Mouse (Mus musculus): Measurements from ENCODE around the gene 1700067P10Rik. TPM values are rescaled to one million over a fixed set of nuclear protein-coding genes. Genes with fewer than 3 reads are reported as not detected.
A peak's percentile ranks its signal among the peaks of the same experiment; 100 is the strongest.

The 1700067P10Rik gene
- total and polyA plus RNA-seq, 2 experiments, result not detected

DNA sequence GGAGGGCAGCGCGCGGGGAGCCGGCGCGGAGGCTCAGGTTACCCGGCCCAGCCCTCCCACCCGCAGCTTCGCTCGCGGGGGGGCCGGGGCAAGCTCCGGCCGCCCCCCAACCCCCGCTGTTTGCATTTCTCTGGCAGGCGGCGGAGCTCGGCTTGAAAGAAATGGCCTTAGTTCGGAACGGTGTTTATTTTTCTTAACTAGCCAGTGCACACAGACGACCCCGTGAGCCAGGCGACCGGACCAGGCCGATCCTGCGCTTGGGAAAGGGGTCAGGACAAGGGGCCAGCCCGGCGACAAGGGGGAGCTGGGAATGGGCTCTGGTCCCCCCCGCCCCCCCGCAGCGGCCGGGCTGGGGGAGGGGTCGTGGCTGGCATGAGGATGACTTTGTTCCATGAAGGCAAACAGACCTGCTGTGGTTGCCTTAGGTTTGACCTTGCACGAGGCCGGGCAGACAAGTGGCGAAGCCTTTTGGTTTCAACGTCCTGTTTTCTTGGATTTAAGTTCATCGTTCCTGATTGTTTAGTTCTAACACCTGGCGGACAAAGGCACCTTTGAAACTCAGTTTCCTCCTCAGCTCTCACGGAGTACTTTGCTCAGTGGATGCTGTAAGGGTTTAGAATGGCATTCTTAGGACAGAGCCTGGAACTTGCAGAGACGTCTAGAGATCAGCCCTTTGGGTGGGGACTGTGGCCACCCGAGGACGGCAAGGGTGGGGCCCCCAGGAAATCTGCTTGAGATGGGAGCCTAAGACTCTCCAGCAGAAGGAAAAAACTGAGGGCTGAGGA lies 8.8 kb downstream of the 1700067P10Rik start:
- no peaks in the 10 kb centered on the region for H3K79me2 ChIP-seq (ENCODE audit: control insufficient read depth, insufficient read depth, low read length)
- no peak overlapping the region for H3K4me3 ChIP-seq (ENCODE audit: insufficient read depth, low read depth, low read length)
- H3K4me1 ChIP-seq (ENCODE audit: control insufficient read depth, insufficient read depth, low read length), result no peaks in the 10 kb centered on the region; the same call in 1 of the 2 replicates
- no peak overlapping the region for H3K27ac ChIP-seq (replicated peaks; ENCODE audit: insufficient read depth, low read depth, low read length)
- H3K36me3 ChIP-seq (ENCODE audit: control insufficient read depth, insufficient read depth, low read length), result no peaks in the 10 kb centered on the region
- WGBS, result 1% methylated on average over 43 of the region's 43 CpGs
- DNase-seq (ENCODE audit: extremely low read depth, low read depth, low spot score), result no peak
- no peak overlapping the region for H3K9ac ChIP-seq (ENCODE audit: low read depth, low read length)
- H3K27me3 ChIP-seq (ENCODE audit: control insufficient read depth, insufficient read depth, low read length), result peaks cover 12% of the 10 kb centered on the region; the same call in 1 of the 2 replicates
- TF ChIP-seq CTCF (IDR thresholded peaks at IDR 0.05; ENCODE audit: low read depth, low read length) (no peak), POLR2A (IDR thresholded peaks at IDR 0.05; ENCODE audit: extremely low read depth, insufficient read depth, low read length) (no peak)

DNA sequence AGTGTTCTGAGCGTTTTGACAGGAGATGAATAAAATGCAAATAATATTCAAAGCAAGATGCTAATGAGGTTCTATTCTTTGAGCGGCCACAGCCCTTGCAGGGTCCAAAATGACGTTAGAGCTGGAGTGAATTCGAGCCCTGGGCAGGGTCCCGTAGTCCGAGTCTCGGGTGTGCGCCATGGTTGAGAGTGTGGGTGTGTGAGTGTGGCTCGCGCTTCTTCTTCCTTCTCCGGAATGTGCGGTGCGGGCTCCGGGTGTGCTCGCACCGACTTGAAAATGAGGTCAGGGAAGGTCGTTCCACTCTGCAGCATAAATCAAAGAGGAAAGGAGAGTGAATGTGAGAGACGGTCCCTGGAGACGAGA lies 9.4 kb downstream of the 1700067P10Rik start:
- Histone ChIP-seq H3K4me3 (ENCODE audit: insufficient read depth, low read depth, low read length) (no peak overlapping the region), H3K27me3 (ENCODE audit: control insufficient read depth, insufficient read depth, low read length) (peaks cover 12% of the 10 kb centered on the region; the same call in 1 of the 2 replicates), H3K27ac (replicated peaks; ENCODE audit: insufficient read depth, low read depth, low read length) (no peak overlapping the region), H3K9ac (ENCODE audit: low read depth, low read length) (no peak overlapping the region), H3K79me2 (ENCODE audit: control insufficient read depth, insufficient read depth, low read length) (no peaks in the 10 kb centered on the region), H3K36me3 (ENCODE audit: control insufficient read depth, insufficient read depth, low read length) (no peaks in the 10 kb centered on the region), H3K4me1 (ENCODE audit: control insufficient read depth, insufficient read depth, low read length) (no peaks in the 10 kb centered on the region; the same call in 1 of the 2 replicates)
- WGBS, result 2% methylated on average over 19 of the region's 19 CpGs
- TF ChIP-seq CTCF (IDR thresholded peaks at IDR 0.05; ENCODE audit: low read depth, low read length) (no peak), POLR2A (IDR thresholded peaks at IDR 0.05; ENCODE audit: extremely low read depth, insufficient read depth, low read length) (no peak)
- no peak for DNase-seq (ENCODE audit: extremely low read depth, low read depth, low spot score)

DNA sequence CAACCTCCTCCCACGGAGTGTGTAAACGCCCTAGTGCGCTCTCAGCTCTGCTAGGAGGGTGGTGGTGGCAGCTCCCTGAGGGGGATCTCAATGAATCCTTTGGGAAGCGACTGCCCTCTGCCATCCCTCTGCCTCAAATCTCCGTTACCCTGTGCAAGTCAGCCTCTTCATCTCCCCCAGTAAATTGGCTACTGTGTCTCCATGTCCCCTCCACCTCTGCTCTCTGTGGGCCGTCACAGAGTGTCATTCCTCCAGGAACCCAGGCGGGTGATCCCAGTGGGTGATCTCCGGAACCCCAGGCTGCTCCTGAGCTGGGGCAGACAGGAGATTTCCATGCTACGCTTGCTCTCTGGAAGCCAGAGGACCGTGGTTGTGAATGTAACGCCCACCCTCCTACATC lies 10.2 kb downstream of the 1700067P10Rik start:
- no peak for DNase-seq (ENCODE audit: extremely low read depth, low read depth, low spot score)
- H3K79me2 ChIP-seq (ENCODE audit: control insufficient read depth, insufficient read depth, low read length), result no peaks in the 10 kb centered on the region
- TF ChIP-seq POLR2A (IDR thresholded peaks at IDR 0.05; ENCODE audit: extremely low read depth, insufficient read depth, low read length), result no peak
- TF ChIP-seq CTCF (IDR thresholded peaks at IDR 0.05; ENCODE audit: low read depth, low read length), result no peak
- H3K4me1 ChIP-seq (ENCODE audit: control insufficient read depth, insufficient read depth, low read length), result no peaks in the 10 kb centered on the region; the same call in 1 of the 2 replicates
- 47% methylated on average over 11 of the region's 11 CpGs for WGBS
- H3K36me3 ChIP-seq (ENCODE audit: control insufficient read depth, insufficient read depth, low read length), result no peaks in the 10 kb centered on the region
- peaks cover 12% of the 10 kb centered on the region; the same call in 1 of the 2 replicates for H3K27me3 ChIP-seq (ENCODE audit: control insufficient read depth, insufficient read depth, low read length)
- H3K4me3 ChIP-seq (ENCODE audit: insufficient read depth, low read depth, low read length), result no peak overlapping the region
- no peak overlapping the region for H3K9ac ChIP-seq (ENCODE audit: low read depth, low read length)
- H3K27ac ChIP-seq (replicated peaks; ENCODE audit: insufficient read depth, low read depth, low read length), result no peak overlapping the region

DNA sequence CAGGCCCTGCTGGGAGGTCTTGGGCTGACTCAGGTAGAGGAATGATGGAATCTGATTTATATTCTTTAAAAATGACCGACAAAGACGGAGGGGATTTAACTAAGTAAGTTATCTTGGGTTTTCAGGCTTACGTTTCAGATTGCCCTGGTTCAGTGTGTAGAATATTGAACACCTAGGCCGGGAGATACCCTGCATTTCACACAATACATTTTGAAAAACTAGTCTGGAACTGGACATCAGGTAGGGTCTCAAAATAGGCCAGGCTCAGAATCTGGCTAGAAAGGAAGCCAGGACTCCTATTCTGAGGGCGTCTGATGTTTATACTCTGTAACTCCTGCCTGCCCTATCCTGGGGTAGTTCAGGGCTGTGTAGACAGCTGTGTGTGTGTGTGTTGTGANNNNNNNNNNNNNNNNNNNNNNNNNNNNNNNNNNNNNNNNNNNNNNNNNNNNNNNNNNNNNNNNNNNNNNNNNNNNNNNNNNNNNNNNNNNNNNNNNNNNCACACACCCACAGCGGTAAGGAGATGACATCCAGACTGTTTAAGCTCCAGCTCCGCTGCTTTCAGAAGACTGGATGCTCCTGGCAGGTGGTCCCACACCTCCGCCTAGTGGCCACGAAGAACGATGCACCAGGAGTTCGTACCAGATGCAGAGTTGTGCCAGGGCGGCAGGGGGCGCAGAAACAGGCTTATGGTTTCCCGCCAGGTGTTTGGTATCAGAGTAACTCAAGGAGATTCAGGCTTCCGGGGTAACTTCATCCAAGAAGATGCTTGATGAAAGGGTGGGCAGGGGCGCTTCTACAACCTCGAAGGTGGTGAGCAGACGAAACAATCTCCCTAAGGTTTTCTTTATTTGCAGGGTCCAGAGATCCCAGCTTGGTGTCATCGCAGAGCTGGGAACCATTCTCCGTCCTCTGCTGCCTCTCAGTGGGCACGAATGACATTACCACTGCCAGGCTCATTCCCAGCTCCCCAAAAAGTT lies 11.6 kb downstream of the 1700067P10Rik start:
- H3K4me3 ChIP-seq (ENCODE audit: insufficient read depth, low read depth, low read length), result no peak overlapping the region
- TF ChIP-seq CTCF (IDR thresholded peaks at IDR 0.05; ENCODE audit: low read depth, low read length), result peak; percentile 100
- no peak for TF ChIP-seq POLR2A (IDR thresholded peaks at IDR 0.05; ENCODE audit: extremely low read depth, insufficient read depth, low read length)

DNA sequence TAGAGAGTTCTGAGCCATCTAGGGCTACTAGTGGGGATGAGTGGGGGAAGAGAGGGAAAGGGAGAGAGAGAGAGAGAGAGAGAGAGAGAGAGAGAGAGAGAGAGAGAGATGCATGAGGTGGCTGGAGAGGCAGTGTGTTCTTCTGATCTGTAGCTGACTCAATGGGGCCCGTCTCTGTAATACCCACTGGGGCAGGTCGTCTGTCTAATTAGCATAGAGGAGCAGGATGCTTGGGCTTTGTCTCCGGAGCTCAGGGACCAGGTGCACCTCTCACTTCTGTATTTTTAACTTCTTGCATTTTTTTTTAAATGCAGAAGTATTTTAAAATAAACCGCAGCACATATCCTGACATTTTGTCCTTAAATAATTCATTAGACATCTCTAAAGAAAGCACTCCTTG lies 18.2 kb downstream of the 1700067P10Rik start:
- TF ChIP-seq CTCF (IDR thresholded peaks at IDR 0.05; ENCODE audit: low read depth, low read length) (no peak), POLR2A (IDR thresholded peaks at IDR 0.05; ENCODE audit: extremely low read depth, insufficient read depth, low read length) (no peak)
- no peaks in the 10 kb centered on the region for H3K27me3 ChIP-seq (ENCODE audit: control insufficient read depth, insufficient read depth, low read length)
- H3K4me3 ChIP-seq (ENCODE audit: insufficient read depth, low read depth, low read length), result no peak overlapping the region
- H3K4me1 ChIP-seq (ENCODE audit: control insufficient read depth, insufficient read depth, low read length), result no peaks in the 10 kb centered on the region
- 74% methylated on average over 4 of the region's 4 CpGs for WGBS
- no peak overlapping the region for H3K27ac ChIP-seq (replicated peaks; ENCODE audit: insufficient read depth, low read depth, low read length)
- no peak overlapping the region for H3K9ac ChIP-seq (ENCODE audit: low read depth, low read length)
- no peaks in the 10 kb centered on the region for H3K79me2 ChIP-seq (ENCODE audit: control insufficient read depth, insufficient read depth, low read length)
- no peak for DNase-seq (ENCODE audit: extremely low read depth, low read depth, low spot score)
- H3K36me3 ChIP-seq (ENCODE audit: control insufficient read depth, insufficient read depth, low read length), result no peaks in the 10 kb centered on the region

More for the DNA sequence above, 11.6 kb downstream of the 1700067P10Rik start:
- H3K9ac ChIP-seq (ENCODE audit: low read depth, low read length), result no peak overlapping the region
- 15% methylated on average over 21 of the region's 21 CpGs for WGBS
- H3K4me1 ChIP-seq (ENCODE audit: control insufficient read depth, insufficient read depth, low read length), result no peaks in the 10 kb centered on the region; the same call in 1 of the 2 replicates
- peak; percentile 60 for DNase-seq (ENCODE audit: extremely low read depth, low read depth, low spot score)
- H3K79me2 ChIP-seq (ENCODE audit: control insufficient read depth, insufficient read depth, low read length), result no peaks in the 10 kb centered on the region
- H3K36me3 ChIP-seq (ENCODE audit: control insufficient read depth, insufficient read depth, low read length), result no peaks in the 10 kb centered on the region
- H3K27me3 ChIP-seq (ENCODE audit: control insufficient read depth, insufficient read depth, low read length), result peaks cover 10% of the 10 kb centered on the region; the same call in 1 of the 2 replicates
- no peak overlapping the region for H3K27ac ChIP-seq (replicated peaks; ENCODE audit: insufficient read depth, low read depth, low read length)

All from liver, adult 2 months (tissue).